Mouse (Mus musculus): ENCODE data around the gene Jak2.

Jak2 gene

DNA sequence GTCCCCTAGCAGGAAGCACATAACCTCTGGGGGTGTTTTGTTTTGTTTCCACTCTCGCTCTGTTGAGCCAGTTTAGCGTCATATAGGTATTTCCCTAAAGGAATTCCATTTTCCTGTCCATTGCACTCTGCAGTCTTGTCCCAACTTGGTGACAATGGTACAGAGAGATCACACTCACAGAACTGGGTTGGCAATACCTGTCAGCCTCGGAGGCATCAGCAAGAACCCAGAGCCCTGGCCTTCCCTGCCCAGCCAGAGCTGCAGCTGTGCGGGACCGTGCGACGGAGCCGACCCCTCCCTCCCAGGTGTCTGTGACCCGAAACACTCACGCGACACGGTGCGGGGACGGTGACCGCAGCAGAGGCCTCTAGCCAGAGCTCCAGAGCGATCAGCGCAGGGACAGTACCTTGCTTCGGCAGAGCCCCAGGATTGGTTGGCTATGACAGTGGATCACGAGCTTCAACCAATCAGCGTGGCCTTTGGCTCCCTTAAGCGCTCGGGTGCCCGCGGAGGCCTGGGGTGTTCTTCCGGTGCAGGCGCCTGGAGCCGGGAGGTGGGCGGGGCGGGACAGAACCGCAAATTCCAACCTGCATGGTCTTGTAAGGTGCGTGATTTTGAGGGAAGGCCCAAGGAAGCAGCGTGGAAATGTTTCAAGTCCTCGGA, 110.0 kb downstream of the Jak2 start:
- peak; percentile 91 to 93 for DNase-seq (ENCODE audit: low spot score in 2 of 2)

DNA sequence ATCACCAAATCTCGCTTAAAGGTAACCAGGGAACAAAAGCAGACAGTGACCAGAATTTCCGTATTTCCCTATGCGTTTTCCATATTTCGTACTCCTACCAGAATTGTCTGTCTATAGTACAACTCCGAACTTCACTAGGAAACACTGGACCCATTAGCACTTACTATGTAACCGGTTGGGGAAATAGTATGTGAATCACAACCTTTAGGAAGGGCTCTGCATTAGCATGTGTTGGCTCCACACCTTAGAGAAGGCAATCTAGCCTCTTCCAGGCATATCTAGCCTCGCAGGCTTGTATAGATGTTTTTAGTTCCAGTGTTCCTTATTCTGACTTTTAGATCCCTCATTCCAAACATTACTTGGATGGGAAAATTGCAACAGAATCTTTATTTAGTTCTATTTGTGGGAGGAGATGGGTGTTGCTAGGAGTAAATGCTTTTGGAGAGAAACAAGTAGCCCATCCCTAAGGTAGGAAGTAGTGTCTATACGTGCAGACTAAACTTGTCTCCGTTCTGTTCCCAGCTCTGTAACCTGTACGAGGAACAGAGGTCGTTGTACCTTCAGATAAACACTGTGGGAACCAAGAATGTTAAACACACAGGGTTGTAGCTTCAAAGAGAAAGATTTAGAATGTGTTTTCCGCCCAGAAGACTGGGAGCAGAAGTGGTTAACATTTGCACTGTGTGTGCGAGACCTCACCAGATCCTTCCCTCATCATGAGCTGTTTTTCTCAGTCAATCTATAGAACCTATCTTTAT, 110.7 kb downstream of the Jak2 start:
- DNase-seq (ENCODE audit: low spot score in 2 of 2): no peak
